Mouse (Mus musculus) forebrain, embryonic 16.5 days (tissue): ENCODE results near the gene Sos2. TPM values are rescaled to one million over a fixed set of nuclear protein-coding genes. Genes with fewer than 3 reads are reported as not detected.

Experiments used
- ATAC-seq: fragments of 200-750 bp; cut with Nextera tagmentation; 2 replicates; pipeline ENCODE4 v1.8.0; 2017; ENCODE audit warnings: mild to moderate bottlenecking, moderate library complexity
- H3K27ac ChIP-seq: fragments of 300-500 bp; sonication (generic); 2 replicates; pipeline ENCODE4 v1.5.1; 2014; ENCODE audit warnings: low read length, control low read depth
- H3K27me3 ChIP-seq: fragments of 300-500 bp; sonication (generic); replicated peaks from 2 replicates; pipeline ENCODE4 v1.6.1; 2014; ENCODE audit warnings: low read length; ENCODE audit not compliant: control insufficient read depth, insufficient read depth
- H3K36me3 ChIP-seq: fragments of 300-500 bp; sonication (generic); 2 replicates; pipeline ENCODE4 v1.6.1; 2014; ENCODE audit not compliant: control insufficient read depth, insufficient read depth
- H3K4me1 ChIP-seq: fragments of 300-500 bp; sonication (generic); replicated peaks from 2 replicates; pipeline ENCODE4 v1.6.1; 2014; ENCODE audit warnings: low read length; ENCODE audit not compliant: control insufficient read depth, insufficient read depth
- H3K4me2 ChIP-seq: fragments of 300-500 bp; sonication (generic); 2 replicates; pipeline ENCODE4 v1.6.1; 2014; ENCODE audit warnings: mild to moderate bottlenecking, low read length, control low read depth
- H3K4me3 ChIP-seq: fragments of 300-500 bp; sonication (generic); replicated peaks from 2 replicates; pipeline ENCODE4 v1.5.1; 2014; ENCODE audit warnings: mild to moderate bottlenecking, low read length, control low read depth
- H3K9ac ChIP-seq: fragments of 300-500 bp; sonication (generic); replicated peaks from 2 replicates; pipeline ENCODE4 v1.6.1; 2014; ENCODE audit warnings: low read depth, low read length, control low read depth
- H3K9me3 ChIP-seq: fragments of 300-500 bp; sonication (generic); 2 replicates; pipeline ENCODE4 v1.6.1; 2016; ENCODE audit warnings: low read length; ENCODE audit not compliant: control insufficient read depth
- WGBS: fragments of 180-500 bp; shearing (Covaris S2); extraction: QIAGEN DNeasy Blood & Tissue Kit; methylation state at CpG from one replicate; pipeline ENCODE4 v1.1.7; 2014; 5-methylcytosine and 5-hydroxymethylcytosine counted together
- microRNA-seq: library from miRNA; unstranded; fragments of <30 nt; microRNA quantifications from one replicate; pipeline ENCODE4, GENCODE M21; 2017
- polyA plus RNA-seq: library from polyadenylated mRNA; unstranded; fragments of >200 nt; fragmentation: Nextera tagmentation; extraction: Ambion mirVana; gene quantifications from 2 replicates; pipeline ENCODE4 v1.2.1, GENCODE M21; 2015

Sos2 gene
- polyA plus RNA-seq, 1 experiment from 2014 or later, result 11.8 TPM

DNA sequence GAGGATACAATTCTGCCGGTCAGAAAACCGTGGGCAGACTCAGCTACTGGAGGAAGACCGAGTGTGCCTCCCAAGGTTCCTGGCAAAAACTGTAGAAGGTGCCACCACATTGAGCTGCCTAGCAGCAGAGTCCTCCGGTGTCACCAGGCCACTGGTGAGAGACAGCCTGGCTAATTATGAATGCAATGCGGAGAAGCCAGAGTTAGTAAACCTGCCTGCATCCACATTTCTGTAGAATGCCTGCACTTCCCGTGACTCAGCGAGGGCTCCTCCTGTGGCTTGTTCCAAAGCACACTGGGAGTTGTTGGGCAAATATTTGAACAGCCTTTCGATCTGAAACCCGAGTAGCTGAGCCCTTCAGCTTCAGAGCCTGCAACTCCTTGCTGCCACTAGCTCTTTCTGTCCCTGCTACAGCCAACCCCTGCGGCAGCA is 144.4 kb downstream of the Sos2 start:
- Histone ChIP-seq H3K4me2 (no peak overlapping the region), H3K9ac (no peak overlapping the region), H3K9me3 (no peaks in the 10 kb centered on the region), H3K36me3 (no peaks in the 10 kb centered on the region), H3K4me3 (no peak overlapping the region), H3K4me1 (peaks cover 4% of the 10 kb centered on the region; the same call in 1 of the 2 replicates), H3K27me3 (no peaks in the 10 kb centered on the region), H3K27ac (peak overlapping the region; percentile 16; the same call in 1 of the 2 replicates)
- ATAC-seq, result no peak
- 37% methylated on average over 10 of the region's 10 CpGs for WGBS

- no peak for ATAC-seq
- Histone ChIP-seq H3K36me3 (no peaks in the 10 kb centered on the region), H3K27ac (no peak overlapping the region), H3K27me3 (no peaks in the 10 kb centered on the region), H3K4me2 (no peak overlapping the region), H3K9me3 (no peaks in the 10 kb centered on the region), H3K9ac (no peak overlapping the region), H3K4me3 (no peak overlapping the region), H3K4me1 (peaks cover 4% of the 10 kb centered on the region; the same call in 1 of the 2 replicates)
- WGBS, result 67% methylated on average over 10 of the region's 10 CpGs
Observed at GRCm38 (mm10) chr12:69536616-69537242, 144.9 kb downstream of the Sos2 start.

Small RNA genes within 50 kb of the gene (microRNA-seq; reads per million reads assigned to microRNA genes)
- gene Gm23018, result not detected

Other genes with a start within 250 kb of the Sos2 start
- 30.6 and 33.5 TPM in 2 replicates for gene Vcpkmt, start 98.8 kb downstream of the Sos2 start, polyA plus RNA-seq
- 15.0 and 16.3 TPM in 2 replicates for gene L2hgdh, start 43.0 kb upstream of the Sos2 start, polyA plus RNA-seq
- gene Atp5s, start 43.1 kb upstream of the Sos2 start, polyA plus RNA-seq, result 26.0 and 26.1 TPM in 2 replicates
- gene Cdkl1, start 109.4 kb upstream of the Sos2 start, polyA plus RNA-seq, result 4.9 and 6.9 TPM in 2 replicates
- 122 and 124 TPM in 2 replicates for gene Atl1, start 210.8 kb upstream of the Sos2 start, polyA plus RNA-seq
- gene Map4k5, start 211.3 kb upstream of the Sos2 start, polyA plus RNA-seq, result 34.5 and 38.1 TPM in 2 replicates